Mouse (Mus musculus): ENCODE measurements at regions not wholly inside any gene's neighbourhood (a gene's known extent, or its start where the extent isn't known, plus 50 kb on each side); places are given as distances from the start of the nearest gene placed in this dataset.

- no peak for DNase-seq
Observed at GRCm38 (mm10) chr10:118501571-118501970, 60.7 kb downstream of the Ifng start.

GRCm38 (mm10) chr10:118504811-118505210, 64.0 kb downstream of the Ifng start:
- no peak for DNase-seq

GRCm38 (mm10) chr10:118506154-118506553, 65.3 kb downstream of the Ifng start:
- no peak for DNase-seq

GRCm38 (mm10) chr10:118507630-118508029, 66.8 kb downstream of the Ifng start:
- peak; percentile 12 to 26 for DNase-seq

- DNase-seq: no peak
Observed at GRCm38 (mm10) chr10:118516839-118517238, 76.0 kb downstream of the Ifng start.

- DNase-seq: no peak
Observed at GRCm38 (mm10) chr10:118517995-118518394, 77.1 kb downstream of the Ifng start.

GRCm38 (mm10) chr10:118545966-118546365, 105.1 kb downstream of the Ifng start:
- no peak for DNase-seq

GRCm38 (mm10) chr10:118550201-118550600, 109.4 kb downstream of the Ifng start:
- DNase-seq: no peak

- DNase-seq: no peak
Observed at GRCm38 (mm10) chr10:118558848-118559247, 118.0 kb downstream of the Ifng start.

GRCm38 (mm10) chr10:118564041-118564440, 123.2 kb downstream of the Ifng start:
- DNase-seq: no peak

GRCm38 (mm10) chr10:118564528-118565268, 123.9 kb downstream of the Ifng start:
- no peak for DNase-seq

GRCm38 (mm10) chr10:118568617-118569016, 127.8 kb downstream of the Ifng start:
- no peak for DNase-seq

GRCm38 (mm10) chr10:118569424-118569823, 128.6 kb downstream of the Ifng start:
- no peak for DNase-seq

- DNase-seq: no peak
Observed at GRCm38 (mm10) chr10:118573247-118573646, 132.4 kb downstream of the Ifng start.

- DNase-seq: no peak
Observed at GRCm38 (mm10) chr10:118575570-118575969, 134.7 kb downstream of the Ifng start.

- DNase-seq: no peak
Observed at GRCm38 (mm10) chr10:118581376-118581775, 140.5 kb downstream of the Ifng start.

GRCm38 (mm10) chr10:118585821-118586220, 145.0 kb downstream of the Ifng start:
- DNase-seq: no peak

- no peak for DNase-seq
Observed at GRCm38 (mm10) chr10:118588198-118588597, 147.4 kb downstream of the Ifng start.

- DNase-seq: peak; percentile 91
Observed at GRCm38 (mm10) chr10:118592648-118593368, 152.0 kb downstream of the Ifng start.

- DNase-seq: peak in 1 of 2 experiments; percentile 11
Observed at GRCm38 (mm10) chr10:118596206-118596605, 155.4 kb downstream of the Ifng start.

GRCm38 (mm10) chr10:118598497-118598896, 157.7 kb downstream of the Ifng start:
- DNase-seq: no peak

- no peak for DNase-seq
Observed at GRCm38 (mm10) chr10:118599197-118599596, 158.4 kb downstream of the Ifng start.

- DNase-seq: no peak
Observed at GRCm38 (mm10) chr10:118599610-118600009, 158.8 kb downstream of the Ifng start.

- DNase-seq: no peak
Observed at GRCm38 (mm10) chr10:118602922-118603321, 162.1 kb downstream of the Ifng start.
